Mouse (Mus musculus) kidney, postnatal 0 days (tissue): ENCODE measurements around the gene Adcyap1r1. TPM values are rescaled to one million over a fixed set of nuclear protein-coding genes. Genes with fewer than 3 reads are reported as not detected.

Experiments used
- ATAC-seq: fragments of 200-750 bp; cut with Nextera tagmentation; replicated peaks from 2 replicates; pipeline ENCODE4 v1.8.0; 2017; ENCODE audit warnings: low read depth, moderate number of reproducible peaks, moderate TSS enrichment, moderate library complexity; ENCODE audit not compliant: low FRiP score
- DNase-seq: peaks from one replicate; pipeline ENCODE4 v3.0.0-alpha.2; 2016; ENCODE audit warnings: low spot score
- H3K27ac ChIP-seq: fragments of 300-500 bp; sonication (generic); 2 replicates; pipeline ENCODE4 v1.5.1; 2014; ENCODE audit warnings: mild to moderate bottlenecking
- H3K27me3 ChIP-seq: fragments of 300-500 bp; sonication (generic); 2 replicates; pipeline ENCODE4 v1.6.1; 2014; ENCODE audit warnings: low read length, mixed read lengths; ENCODE audit not compliant: insufficient read depth
- H3K36me3 ChIP-seq: fragments of 300-500 bp; sonication (generic); 2 replicates; pipeline ENCODE4 v1.6.1; 2014; ENCODE audit warnings: low read length, mixed read lengths; ENCODE audit not compliant: insufficient read depth
- H3K4me1 ChIP-seq: fragments of 300-500 bp; sonication (generic); replicated peaks from 2 replicates; pipeline ENCODE4 v1.6.1; 2014; ENCODE audit warnings: antibody characterized with exemption, low read length, mixed read lengths; ENCODE audit not compliant: insufficient read depth
- H3K4me2 ChIP-seq: fragments of 300-500 bp; sonication (generic); 2 replicates; pipeline ENCODE4 v1.6.1; 2014; ENCODE audit warnings: mild to moderate bottlenecking, low read length, moderate library complexity, mixed read lengths
- H3K4me3 ChIP-seq: fragments of 300-500 bp; sonication (generic); replicated peaks from 2 replicates; pipeline ENCODE4 v1.5.1; 2014; ENCODE audit warnings: low read depth, low read length
- H3K9ac ChIP-seq: fragments of 300-500 bp; sonication (generic); 2 replicates; pipeline ENCODE4 v1.6.1; 2014; ENCODE audit warnings: low read depth, low read length
- H3K9me3 ChIP-seq: fragments of 300-500 bp; sonication (generic); replicated peaks from 2 replicates; pipeline ENCODE4 v1.6.1; 2016; ENCODE audit warnings: low read length, inconsistent platforms, mixed read lengths
- CTCF ChIP-seq: IDR thresholded peaks from 2 replicates; pipeline ENCODE4 v1.5.1; 2016; ENCODE audit warnings: antibody characterized with exemption, low read depth, mild to moderate bottlenecking, moderate library complexity
- WGBS: fragments of 180-500 bp; shearing (Covaris S2); extraction: QIAGEN DNeasy Blood & Tissue Kit; methylation state at CpG from one replicate; pipeline ENCODE4 v1.1.7; 2014; 5-methylcytosine and 5-hydroxymethylcytosine counted together
- microRNA-seq: library from miRNA; unstranded; fragments of <30 nt; microRNA quantifications from one replicate; pipeline ENCODE4, GENCODE M21; 2016
- polyA plus RNA-seq: library from polyadenylated mRNA; unstranded; fragments of >200 nt; fragmentation: Nextera tagmentation; extraction: Ambion mirVana; gene quantifications from 2 replicates; pipeline ENCODE4 v1.2.1, GENCODE M21; 2015

Adcyap1r1 gene
- polyA plus RNA-seq, 1 experiment from 2014 or later: 1.2 TPM

DNA sequence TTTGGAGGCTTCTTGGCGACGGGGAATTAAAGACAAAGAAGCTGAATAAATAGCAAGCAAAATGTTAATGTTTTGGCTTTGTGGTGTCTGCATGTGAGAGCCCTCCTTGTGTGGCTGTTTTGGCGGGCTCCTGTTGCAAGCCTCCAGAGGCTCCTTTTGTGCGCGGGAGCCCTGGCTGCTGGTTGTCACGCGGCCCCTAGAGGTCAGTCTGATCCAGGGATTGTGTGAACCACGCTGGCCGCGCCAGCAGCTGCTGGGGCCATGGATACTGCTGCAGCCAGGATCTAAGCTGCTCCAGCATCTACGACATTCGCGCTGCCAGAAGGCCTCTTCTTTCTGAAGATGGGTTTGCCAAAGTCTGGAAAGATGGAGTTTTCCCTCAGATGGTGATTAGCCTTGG, 99.1 kb downstream of the Adcyap1r1 start:
- no peak overlapping the region for H3K9ac ChIP-seq
- TF ChIP-seq CTCF: peak; percentile 43
- H3K4me2 ChIP-seq: no peak overlapping the region
- H3K27me3 ChIP-seq: no peaks in the 10 kb centered on the region
- H3K4me3 ChIP-seq: no peak overlapping the region
- DNase-seq (peak; percentile 16), ATAC-seq (no peak)
- no peak overlapping the region for H3K27ac ChIP-seq
- no peaks in the 10 kb centered on the region for H3K36me3 ChIP-seq
- WGBS: 47% methylated on average over 13 of the region's 13 CpGs
- H3K4me1 ChIP-seq: no peaks in the 10 kb centered on the region
- no peaks in the 10 kb centered on the region for H3K9me3 ChIP-seq

Small RNA genes within 50 kb of the gene (microRNA-seq; reads per million reads assigned to microRNA genes)
- gene Gm44352: not detected

Other genes starting within 250 kb of the Adcyap1r1 start
- 11.6 TPM in 2 replicates for gene Mindy4, start 248.6 kb upstream of the Adcyap1r1 start, polyA plus RNA-seq
- 140 and 148 TPM in 2 replicates for gene Aqp1, start 115.5 kb upstream of the Adcyap1r1 start, polyA plus RNA-seq
- gene Ghrhr, start 75.7 kb upstream of the Adcyap1r1 start, polyA plus RNA-seq: 0.17 and 0.59 TPM in 2 replicates
- not detected in 2 replicates for gene Neurod6, start 229.3 kb downstream of the Adcyap1r1 start, polyA plus RNA-seq